ENCODE assay signal across 8 mouse cellular contexts in the genomic region with DNA sequence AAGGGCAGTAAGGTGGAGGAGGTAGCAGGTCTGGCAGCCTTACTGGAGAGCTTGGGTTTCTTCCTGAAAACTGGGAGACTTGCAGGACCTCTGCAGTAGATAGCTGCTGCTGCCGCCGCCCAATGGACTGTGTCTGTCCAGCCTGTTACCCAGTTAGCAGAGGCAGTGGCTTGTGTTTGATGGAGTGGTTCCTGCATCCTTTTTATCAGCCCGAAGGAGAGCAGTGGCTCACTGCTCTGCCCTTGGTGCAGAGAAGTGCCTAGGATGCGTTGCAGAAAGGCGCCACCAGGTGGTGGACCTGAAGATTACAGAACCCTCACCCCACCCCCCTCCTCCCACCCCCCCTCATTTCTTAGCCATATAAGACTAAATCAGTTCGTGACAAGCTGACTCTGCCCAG. TPM values are rescaled to one million over a fixed set of nuclear protein-coding genes. Genes with fewer than 3 reads are reported as not detected.
DNase-seq lines count a peak whose midpoint lies in the region; ATAC-seq and TF ChIP-seq lines count a peak whose summit lies in the region.

No protein-coding gene starts in this region.

- ATAC-seq in heart, embryonic 11.5 days (replicated peaks; ENCODE audit: insufficient number of reproducible peaks, low FRiP score, low TSS enrichment), result no peak
- no peak for ATAC-seq in liver, embryonic 11.5 days (replicated peaks; ENCODE audit: low FRiP score)
- no peak for ATAC-seq in frontal cortex, adult (ENCODE audit: low TSS enrichment)

- peak; percentile 65 to 72 for DNase-seq in heart, adult 18-20 months
- DNase-seq in brain, embryonic 14.5 days (ENCODE audit: low read depth), result peak; percentile 38
- peak; percentile 56 for DNase-seq in gastrocnemius, postnatal 25 days
- peak; percentile 51 for DNase-seq in liver, embryonic 11.5 days (ENCODE audit: low spot score)

- H3K36me3 ChIP-seq in heart, embryonic 11.5 days (ENCODE audit: control insufficient read depth, insufficient read depth, low read length), result no peaks in the 10 kb centered on the region
- H3K36me3 ChIP-seq in C2C12 (ENCODE audit: control insufficient read depth, insufficient read depth), result peaks cover 12% of the 10 kb centered on the region
- H3K36me3 ChIP-seq in liver, embryonic 11.5 days (ENCODE audit: control insufficient read depth, insufficient read depth, low read length), result no peaks in the 10 kb centered on the region

- no peaks in the 10 kb centered on the region for H3K27me3 ChIP-seq in heart, embryonic 11.5 days (ENCODE audit: control insufficient read depth, insufficient read depth, low read length)
- H3K27me3 ChIP-seq in C2C12 (ENCODE audit: control insufficient read depth, insufficient read depth, insufficient read length), result no peaks in the 10 kb centered on the region
- H3K27me3 ChIP-seq in liver, embryonic 11.5 days (replicated peaks; ENCODE audit: control insufficient read depth, insufficient read depth, low read length), result no peaks in the 10 kb centered on the region

- peaks cover 39% of the 10 kb centered on the region for H3K4me1 ChIP-seq in heart, embryonic 11.5 days (ENCODE audit: control insufficient read depth, insufficient read depth, low read length)
- H3K4me1 ChIP-seq in liver, embryonic 11.5 days (replicated peaks; ENCODE audit: control insufficient read depth, insufficient read depth, low read length), result peaks cover 36% of the 10 kb centered on the region
- peaks cover 48% of the 10 kb centered on the region for H3K4me1 ChIP-seq in olfactory bulb, adult 2 months (ENCODE audit: control insufficient read depth, insufficient read depth, low read length)

- no peak overlapping the region for H3K27ac ChIP-seq in heart, embryonic 11.5 days (ENCODE audit: low read depth, low read length)
- H3K27ac ChIP-seq in liver, embryonic 11.5 days (ENCODE audit: low read depth, low read length), result no peak overlapping the region
- 0 out of 2 replicates have a peak overlapping the region, but pooled peaks have one; percentile 16 for H3K27ac ChIP-seq in olfactory bulb, adult 2 months (ENCODE audit: insufficient read depth, low read depth, low read length)

- H3K79me3 ChIP-seq in C2C12 (ENCODE audit: low read depth), result peaks cover 40% of the 10 kb centered on the region

- H3K4me2 ChIP-seq in heart, embryonic 11.5 days, result no peak overlapping the region
- H3K4me2 ChIP-seq in liver, embryonic 11.5 days, result no peak overlapping the region

- H3K9ac ChIP-seq in heart, embryonic 11.5 days (ENCODE audit: low read depth, low read length), result no peak overlapping the region
- no peak overlapping the region for H3K9ac ChIP-seq in liver, embryonic 11.5 days (ENCODE audit: low read depth, low read length)

- H3ac ChIP-seq in C2C12 (ENCODE audit: control insufficient read depth, insufficient read length, low read depth), result no peak overlapping the region

- TF ChIP-seq CTCF in C2C12 (IDR thresholded peaks at IDR 0.05; ENCODE audit: control insufficient read depth, insufficient read depth, insufficient read length), result peak; percentile 24
- peak; percentile 59 for TF ChIP-seq CTCF in brain, embryonic 14.5 days (IDR thresholded peaks at IDR 0.05; ENCODE audit: borderline replicate concordance, extremely low read depth, insufficient read depth, insufficient read length)
- TF ChIP-seq CTCF in olfactory bulb, adult 2 months (IDR thresholded peaks at IDR 0.05; ENCODE audit: insufficient read depth, low read depth, low read length), result peak; percentile 29; the same call in 1 of the 2 replicates

- H3K9me3 ChIP-seq in heart, embryonic 11.5 days (replicated peaks; ENCODE audit: control insufficient read depth, low read length), result no peaks in the 10 kb centered on the region
- H3K9me3 ChIP-seq in liver, embryonic 11.5 days (ENCODE audit: control insufficient read depth, low read length), result no peaks in the 10 kb centered on the region

- H3K79me2 ChIP-seq in C2C12 (ENCODE audit: control insufficient read depth, insufficient read depth), result peaks cover 86% of the 10 kb centered on the region

- WGBS in heart, embryonic 11.5 days (ENCODE audit: insufficient replicate concordance), result 18% methylated on average over 6 of the region's 6 CpGs
- 17% methylated on average over 6 of the region's 6 CpGs for WGBS in liver, embryonic 11.5 days
- 19% methylated on average over 6 of the region's 6 CpGs for WGBS in olfactory bulb, adult 2 months

- no peak overlapping the region for H3K4me3 ChIP-seq in heart, embryonic 11.5 days (ENCODE audit: low read depth, low read length)
- H3K4me3 ChIP-seq in C2C12 (ENCODE audit: insufficient read depth, poor library complexity, severe bottlenecking), result no peak overlapping the region
- no peak overlapping the region for H3K4me3 ChIP-seq in liver, embryonic 11.5 days (ENCODE audit: low read depth, low read length)
- H3K4me3 ChIP-seq in olfactory bulb, adult 2 months (ENCODE audit: insufficient read depth, low read depth, low read length), result no peak overlapping the region

- no peak for TF ChIP-seq POLR2A in brain, embryonic 14.5 days (IDR thresholded peaks at IDR 0.05; ENCODE audit: borderline replicate concordance, extremely low read depth, insufficient read depth, insufficient read length, poor library complexity, severe bottlenecking)
- no peak for TF ChIP-seq POLR2A in olfactory bulb, adult 2 months (IDR thresholded peaks at IDR 0.05; ENCODE audit: insufficient read depth, low read depth, low read length)

TF ChIP-seq in C2C12, 6 proteins besides CTCF, POLR2A, EP300 and RAD21:
- TF ChIP-seq MAX (IDR thresholded peaks at IDR 0.05) (no peak), FOSL1 (IDR thresholded peaks at IDR 0.05; ENCODE audit: insufficient read depth, low read length, poor library complexity, severe bottlenecking) (no peak), MYOD1 (IDR thresholded peaks at IDR 0.05; ENCODE audit: control insufficient read depth, insufficient read length, low read depth) (no peak), CEBPB (IDR thresholded peaks at IDR 0.05; ENCODE audit: low read depth) (no peak)

RNA-seq across cellular contexts. Expression of gene Stk40, which starts 10.2 kb away (rescaled TPM):
- total RNA-seq in heart, adult 18-20 months (2021), result 10 to 100 TPM; 41.4 to 52.6 TPM
- 18.5 and 23.2 TPM in 2 replicates for polyA plus RNA-seq in heart, embryonic 11.5 days (2014; fragmentation: Nextera tagmentation; extraction: Ambion mirVana)
- polyA plus RNA-seq in C2C12 (2012; fragmentation: generic; extraction: Trizol), result 11.0 TPM
- 19.6 and 28.1 TPM in 2 replicates for polyA plus RNA-seq in brain, embryonic 14.5 days (2012; rRNA removed)
- 10 to 100 TPM; 70.8 to 75.6 TPM for total RNA-seq in gastrocnemius, postnatal 25 days (2021)
- 24.4 and 26.7 TPM in 2 replicates for polyA plus RNA-seq in liver, embryonic 11.5 days (2014; fragmentation: Nextera tagmentation; extraction: Ambion mirVana)
- polyA plus RNA-seq in olfactory bulb, adult 2 months (2012; ENCODE audit: insufficient read depth, insufficient read length, low replicate concordance, missing spikeins), result not detected in 2 replicates

RNA-seq across cellular contexts. Expression of gene Lsm10, which starts 17.5 kb away (rescaled TPM):
- total RNA-seq in heart, adult 18-20 months (2021), result 10 to 100 TPM; 13.3 to 15.3 TPM
- polyA plus RNA-seq in heart, embryonic 11.5 days (2014; fragmentation: Nextera tagmentation; extraction: Ambion mirVana), result 42.8 and 44.5 TPM in 2 replicates
- polyA plus RNA-seq in C2C12 (2012; fragmentation: generic; extraction: Trizol), result 37.9 TPM
- polyA plus RNA-seq in brain, embryonic 14.5 days (2012; rRNA removed), result 53.6 and 72.8 TPM in 2 replicates
- 1 to 10 TPM; 6.7 to 7.6 TPM for total RNA-seq in gastrocnemius, postnatal 25 days (2021)
- 46.6 and 53.3 TPM in 2 replicates for polyA plus RNA-seq in liver, embryonic 11.5 days (2014; fragmentation: Nextera tagmentation; extraction: Ambion mirVana)
- not detected in 2 replicates for polyA plus RNA-seq in olfactory bulb, adult 2 months (2012; ENCODE audit: insufficient read depth, insufficient read length, low replicate concordance, missing spikeins)

RNA-seq across cellular contexts. Expression of gene Eva1b, which starts 33.6 kb away (rescaled TPM):
- 1 to 10 TPM; 8.8 to 9.5 TPM for total RNA-seq in heart, adult 18-20 months (2021)
- polyA plus RNA-seq in heart, embryonic 11.5 days (2014; fragmentation: Nextera tagmentation; extraction: Ambion mirVana), result 31.9 and 33.5 TPM in 2 replicates
- 51.6 TPM for polyA plus RNA-seq in C2C12 (2012; fragmentation: generic; extraction: Trizol)
- 20.7 and 23.1 TPM in 2 replicates for polyA plus RNA-seq in brain, embryonic 14.5 days (2012; rRNA removed)
- 1 to 10 TPM; 6.3 to 6.8 TPM for total RNA-seq in gastrocnemius, postnatal 25 days (2021)
- 25.3 and 28.1 TPM in 2 replicates for polyA plus RNA-seq in liver, embryonic 11.5 days (2014; fragmentation: Nextera tagmentation; extraction: Ambion mirVana)
- polyA plus RNA-seq in olfactory bulb, adult 2 months (2012; ENCODE audit: insufficient read depth, insufficient read length, low replicate concordance, missing spikeins), result not detected in 2 replicates

RNA-seq across cellular contexts. Expression of gene Sh3d21, which starts 49.3 kb away (rescaled TPM):
- 1 to 10 TPM; 1.3 to 2.4 TPM for total RNA-seq in heart, adult 18-20 months (2021)
- 2.7 and 3.1 TPM in 2 replicates for polyA plus RNA-seq in heart, embryonic 11.5 days (2014; fragmentation: Nextera tagmentation; extraction: Ambion mirVana)
- polyA plus RNA-seq in C2C12 (2012; fragmentation: generic; extraction: Trizol), result 0.27 TPM
- 0.66 and 0.81 TPM in 2 replicates for polyA plus RNA-seq in brain, embryonic 14.5 days (2012; rRNA removed)
- total RNA-seq in gastrocnemius, postnatal 25 days (2021), result 1 to 10 TPM in 1 of 2 experiments, under 1 TPM in 1; 0.94 to 1.3 TPM
- 2.3 TPM in 2 replicates for polyA plus RNA-seq in liver, embryonic 11.5 days (2014; fragmentation: Nextera tagmentation; extraction: Ambion mirVana)
- polyA plus RNA-seq in olfactory bulb, adult 2 months (2012; ENCODE audit: insufficient read depth, insufficient read length, low replicate concordance, missing spikeins), result not detected in 2 replicates

RNA-seq across cellular contexts. Expression of gene Oscp1, which starts 55.6 kb away (rescaled TPM):
- 1 to 10 TPM; 2.3 to 2.4 TPM for total RNA-seq in heart, adult 18-20 months (2021)
- polyA plus RNA-seq in heart, embryonic 11.5 days (2014; fragmentation: Nextera tagmentation; extraction: Ambion mirVana), result 5.3 TPM in 2 replicates
- polyA plus RNA-seq in C2C12 (2012; fragmentation: generic; extraction: Trizol), result 11.1 TPM
- polyA plus RNA-seq in brain, embryonic 14.5 days (2012; rRNA removed), result 6.4 and 14.7 TPM in 2 replicates
- 1 to 10 TPM in 1 of 2 experiments, under 1 TPM in 1; 0.72 to 2.2 TPM for total RNA-seq in gastrocnemius, postnatal 25 days (2021)
- polyA plus RNA-seq in liver, embryonic 11.5 days (2014; fragmentation: Nextera tagmentation; extraction: Ambion mirVana), result 6.6 TPM in 2 replicates
- polyA plus RNA-seq in olfactory bulb, adult 2 months (2012; ENCODE audit: insufficient read depth, insufficient read length, low replicate concordance, missing spikeins), result not detected in 2 replicates

Comparison
In these comparisons a context has a peak if more than half of its experiments do, and no peak if none do; other contexts are left out.
1. RNA of gene Stk40, which starts 10.2 kb away (polyA plus RNA-seq): 19.6 to 28.1 TPM in brain, embryonic 14.5 days, 24.4 to 26.7 TPM in liver, embryonic 11.5 days, 18.5 to 23.2 TPM in heart, embryonic 11.5 days and 11.0 TPM in C2C12 (single experiment); not detected in olfactory bulb, adult 2 months; every median in the first group is over 10 times any median in the second.
2. RNA of gene Lsm10, which starts 17.5 kb away (polyA plus RNA-seq): 53.6 to 72.8 TPM in brain, embryonic 14.5 days, 46.6 to 53.3 TPM in liver, embryonic 11.5 days, 42.8 to 44.5 TPM in heart, embryonic 11.5 days and 37.9 TPM in C2C12 (single experiment); not detected in olfactory bulb, adult 2 months; every median in the first group is over 10 times any median in the second.
3. RNA of gene Eva1b, which starts 33.6 kb away (polyA plus RNA-seq): 51.6 TPM in C2C12 (single experiment), 31.9 to 33.5 TPM in heart, embryonic 11.5 days, 25.3 to 28.1 TPM in liver, embryonic 11.5 days and 20.7 to 23.1 TPM in brain, embryonic 14.5 days; not detected in olfactory bulb, adult 2 months; every median in the first group is over 10 times any median in the second.
4. Peak in every context shown above with its lines, with median percentiles within 50 percentile points of each other: DNase-seq and CTCF ChIP-seq.